Mouse (Mus musculus): ENCODE results near the gene Lrig2.

The Lrig2 gene

DNA sequence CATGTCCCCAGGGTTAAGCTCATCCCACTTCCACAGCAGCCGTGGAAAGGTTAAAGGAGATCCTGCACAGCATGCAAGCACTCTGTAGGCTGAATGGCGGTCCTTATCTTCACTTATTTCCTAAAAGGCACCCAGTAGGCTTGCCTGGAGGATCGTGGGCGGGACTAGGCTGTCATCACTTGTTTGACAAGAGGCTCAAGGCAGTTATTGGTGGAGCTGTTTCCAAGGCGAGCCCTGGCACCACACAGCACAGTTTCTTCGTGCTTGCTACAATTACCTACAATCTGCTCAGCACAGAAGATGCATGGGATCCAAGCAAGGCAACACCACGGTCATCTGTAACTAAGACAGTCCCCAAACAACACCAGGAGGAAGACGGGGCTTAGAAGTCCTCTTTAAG lies 137.8 kb downstream of the Lrig2 start:
- no peak for DNase-seq (ENCODE audit: low spot score in 2 of 2)

DNA sequence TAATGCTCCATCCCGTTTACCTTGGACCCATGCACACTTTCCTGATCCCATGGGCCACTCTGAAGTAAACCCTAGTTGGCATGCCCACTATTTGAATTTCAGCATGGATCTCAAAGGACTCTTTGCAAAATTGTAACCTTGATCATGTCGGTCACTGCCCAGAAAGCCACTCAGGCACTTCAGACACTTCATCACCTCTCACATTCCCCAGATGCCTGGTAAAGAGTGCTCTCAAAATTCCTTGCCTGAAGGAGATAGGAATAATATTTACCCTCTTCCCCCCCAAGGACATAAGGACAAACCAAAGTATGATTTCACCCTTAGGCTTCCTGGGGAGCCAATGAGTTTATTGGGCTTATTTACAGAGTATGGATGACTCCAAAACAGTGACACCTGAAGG lies 139.3 kb downstream of the Lrig2 start:
- DNase-seq (ENCODE audit: low spot score in 2 of 2), result no peak

DNA sequence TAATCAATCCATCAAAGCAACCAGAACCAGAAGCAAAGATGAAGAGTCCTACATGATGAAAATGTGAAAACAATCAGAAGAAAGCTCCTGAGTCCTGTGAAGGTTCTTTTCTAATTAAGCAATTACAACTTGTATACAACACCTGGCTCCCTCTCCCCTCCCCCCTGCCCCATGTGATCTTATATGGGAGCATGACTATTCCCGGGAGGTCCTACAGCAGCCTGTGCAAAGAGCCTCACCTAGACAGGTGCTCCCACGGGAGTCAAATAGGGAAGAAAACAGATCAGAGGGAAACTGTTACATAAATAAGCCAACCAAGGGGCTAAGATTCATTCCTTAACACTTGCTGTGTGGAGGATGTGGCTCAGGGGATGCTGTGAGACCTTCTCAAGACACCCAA lies 143.8 kb downstream of the Lrig2 start:
- DNase-seq (ENCODE audit: low spot score in 2 of 2), result no peak

DNA sequence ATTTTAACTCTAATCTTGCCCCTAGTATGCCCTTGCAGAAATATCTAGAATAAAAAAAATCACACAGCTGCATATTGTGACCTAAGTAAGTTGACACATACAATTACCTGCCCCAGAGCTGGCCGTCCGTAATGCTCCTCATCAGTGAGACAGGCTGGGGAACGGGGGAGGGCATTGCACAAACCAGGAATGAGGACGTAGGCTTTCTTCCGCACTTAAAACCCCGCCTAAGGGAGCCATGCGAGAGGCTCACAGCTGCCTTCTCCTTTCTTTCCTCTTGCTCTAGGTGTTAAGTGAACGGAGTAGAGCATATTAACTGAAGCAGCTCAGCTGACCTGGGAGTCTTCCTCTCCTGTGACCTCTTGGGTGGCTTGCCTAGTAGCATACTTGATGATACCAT lies 149.9 kb downstream of the Lrig2 start:
- no peak for DNase-seq (ENCODE audit: low spot score in 2 of 2)

DNA sequence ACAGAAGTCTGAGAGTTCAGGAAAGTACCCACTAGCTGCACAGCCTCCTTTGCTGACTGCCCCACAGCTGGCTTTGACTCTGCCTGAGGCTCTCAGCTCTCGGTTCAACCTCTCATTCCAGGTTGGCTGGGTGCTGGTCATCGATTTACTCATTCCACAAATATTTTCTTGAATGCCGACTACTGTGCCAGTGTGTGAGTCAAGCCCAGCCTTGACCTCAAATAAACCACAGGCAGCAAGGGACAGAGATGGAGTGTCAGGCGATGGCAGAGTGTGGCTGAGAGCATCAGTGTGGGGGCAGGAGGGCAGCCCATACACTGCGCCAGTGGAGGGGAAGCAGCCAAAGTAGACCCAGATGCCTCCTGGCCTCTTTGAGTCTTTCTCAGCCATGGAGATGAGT lies 151.4 kb downstream of the Lrig2 start:
- no peak for DNase-seq (ENCODE audit: low spot score in 2 of 2)

DNA sequence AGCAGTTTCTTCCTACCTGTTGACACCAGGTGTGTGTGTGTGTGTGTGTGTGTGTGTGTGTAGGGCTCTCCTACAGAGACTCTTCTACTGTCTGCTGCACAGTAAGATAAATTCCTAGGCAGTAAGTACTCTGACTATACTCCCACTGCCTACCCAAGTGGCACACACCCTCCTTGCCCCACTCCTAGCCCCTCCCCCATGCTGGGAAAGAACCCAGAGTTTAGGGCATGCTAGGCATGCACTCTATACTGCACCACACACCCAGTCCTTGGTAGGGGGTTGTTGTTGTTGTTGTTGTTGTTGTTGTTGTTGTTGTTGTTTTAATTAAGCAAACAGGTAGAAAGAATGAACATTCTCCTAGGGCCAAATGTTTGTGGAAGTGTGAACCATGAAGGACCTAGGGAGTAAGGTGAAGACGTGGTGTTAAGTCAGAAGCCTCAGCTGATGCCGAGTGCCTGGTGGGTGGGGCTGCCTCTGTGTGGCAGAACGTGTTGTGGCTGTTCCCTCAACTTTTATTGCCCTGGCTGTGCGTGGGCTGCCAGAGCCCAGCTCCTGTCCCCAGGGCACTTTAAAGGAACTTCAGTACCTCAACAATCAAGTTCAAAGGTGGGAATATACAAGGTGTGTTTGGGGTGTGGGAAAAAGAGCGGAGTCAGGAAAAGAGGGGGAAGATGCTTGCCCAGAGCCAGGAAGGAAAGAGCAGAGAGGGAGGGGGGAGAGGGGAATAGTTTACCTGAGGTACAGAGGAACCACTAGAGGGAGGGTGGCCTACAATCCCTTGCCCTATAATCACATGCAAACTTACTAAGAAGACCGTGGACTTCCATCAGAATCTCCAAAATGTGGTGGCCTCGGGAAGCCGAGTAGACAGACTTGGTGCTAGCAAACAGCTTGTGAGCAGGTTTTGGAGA lies 152.2 kb downstream of the Lrig2 start:
- DNase-seq (ENCODE audit: low spot score in 2 of 2), result no peak

DNA sequence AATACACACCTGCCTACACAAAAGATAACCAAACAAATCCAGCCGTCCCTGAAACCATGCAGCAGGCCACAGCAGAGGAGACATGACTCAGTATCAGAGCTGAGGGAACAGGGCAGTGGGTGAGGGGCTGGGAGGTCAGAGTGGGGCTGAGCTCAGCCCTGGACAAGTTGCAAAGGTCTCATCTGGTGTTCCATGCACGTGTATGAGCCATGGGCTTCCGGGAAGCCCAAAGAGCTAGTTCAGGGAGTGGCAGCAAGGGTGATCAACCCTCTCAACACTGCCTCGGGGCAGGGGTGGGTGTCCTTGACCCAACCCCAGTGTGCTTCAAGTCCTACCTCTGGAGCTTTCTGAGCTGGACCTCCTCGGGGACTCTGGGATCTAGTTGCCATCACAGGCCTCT lies 153.0 kb downstream of the Lrig2 start:
- DNase-seq (ENCODE audit: low spot score in 2 of 2), result no peak

DNA sequence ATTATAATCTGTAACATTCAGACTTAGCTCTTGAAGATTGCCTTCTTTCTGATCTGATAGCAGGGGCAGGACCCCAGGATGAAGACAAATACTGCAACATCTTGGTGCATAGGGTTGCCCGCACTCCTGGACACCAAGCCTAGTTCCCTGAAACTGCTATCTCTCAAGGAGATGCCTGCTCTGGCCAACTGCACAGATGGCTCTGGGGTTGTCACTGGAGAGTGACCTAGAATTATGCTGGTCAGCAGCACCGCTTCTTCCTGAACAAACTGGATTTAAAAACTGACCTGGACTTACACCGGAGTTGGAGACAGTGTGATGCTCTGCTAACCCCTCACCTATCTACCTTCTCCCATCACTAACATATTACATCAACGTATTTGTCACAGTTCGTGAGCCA lies 155.6 kb downstream of the Lrig2 start:
- no peak for DNase-seq (ENCODE audit: low spot score in 2 of 2)

DNA sequence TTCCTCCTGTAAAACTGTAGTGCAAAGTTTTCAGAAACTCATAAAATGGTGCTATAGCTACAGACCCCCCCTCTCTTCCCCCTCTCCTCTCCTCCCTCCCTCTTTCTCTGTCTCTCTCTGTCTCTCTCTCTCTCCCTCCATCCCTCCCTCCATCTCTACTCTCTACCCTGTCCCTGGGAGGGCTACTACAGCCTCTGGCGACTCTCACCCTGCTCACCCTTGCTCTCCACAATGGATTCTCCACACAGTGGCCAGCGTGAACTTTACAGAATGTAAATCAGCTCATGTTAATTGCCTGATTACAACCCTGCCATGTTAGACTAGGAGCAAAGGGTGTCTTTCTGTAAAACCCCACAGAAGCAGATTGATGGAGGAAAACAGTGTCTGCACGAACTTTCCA lies 157.8 kb downstream of the Lrig2 start:
- DNase-seq (ENCODE audit: low spot score in 2 of 2), result no peak

DNA sequence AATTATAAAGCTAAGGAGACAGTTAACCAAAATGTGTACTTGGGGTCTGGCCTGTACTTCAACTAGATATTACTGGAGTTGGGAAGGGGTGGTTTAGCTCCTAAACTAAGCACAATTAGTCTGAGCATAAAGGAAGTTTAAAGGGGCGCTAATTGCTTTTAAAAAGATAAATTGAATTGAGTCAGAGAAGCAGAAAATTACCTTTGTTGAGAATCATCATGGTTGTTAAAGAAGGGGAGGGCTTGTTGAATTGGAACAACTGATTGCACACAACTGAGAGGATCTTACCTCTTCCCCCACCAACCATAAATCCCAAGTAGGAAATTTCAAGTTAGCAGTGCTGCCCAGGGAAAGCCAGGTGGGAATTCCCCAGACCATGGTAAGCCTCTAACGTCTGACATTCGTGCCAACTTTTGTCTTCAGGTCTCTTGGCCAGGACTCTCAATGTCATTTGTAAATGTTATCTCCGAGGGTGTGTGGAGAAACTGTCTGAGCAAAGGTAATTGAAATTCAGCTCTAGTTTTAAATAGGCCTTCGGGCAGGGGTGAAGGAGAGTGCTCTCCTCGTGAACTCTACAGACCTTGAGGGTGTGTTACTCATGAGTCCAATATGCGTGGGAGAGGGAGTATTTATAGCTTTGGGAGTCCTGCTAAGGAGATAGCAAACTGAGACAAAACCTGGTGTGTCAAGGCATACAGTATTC lies 159.2 kb downstream of the Lrig2 start:
- DNase-seq (ENCODE audit: low spot score in 2 of 2), result no peak

DNA sequence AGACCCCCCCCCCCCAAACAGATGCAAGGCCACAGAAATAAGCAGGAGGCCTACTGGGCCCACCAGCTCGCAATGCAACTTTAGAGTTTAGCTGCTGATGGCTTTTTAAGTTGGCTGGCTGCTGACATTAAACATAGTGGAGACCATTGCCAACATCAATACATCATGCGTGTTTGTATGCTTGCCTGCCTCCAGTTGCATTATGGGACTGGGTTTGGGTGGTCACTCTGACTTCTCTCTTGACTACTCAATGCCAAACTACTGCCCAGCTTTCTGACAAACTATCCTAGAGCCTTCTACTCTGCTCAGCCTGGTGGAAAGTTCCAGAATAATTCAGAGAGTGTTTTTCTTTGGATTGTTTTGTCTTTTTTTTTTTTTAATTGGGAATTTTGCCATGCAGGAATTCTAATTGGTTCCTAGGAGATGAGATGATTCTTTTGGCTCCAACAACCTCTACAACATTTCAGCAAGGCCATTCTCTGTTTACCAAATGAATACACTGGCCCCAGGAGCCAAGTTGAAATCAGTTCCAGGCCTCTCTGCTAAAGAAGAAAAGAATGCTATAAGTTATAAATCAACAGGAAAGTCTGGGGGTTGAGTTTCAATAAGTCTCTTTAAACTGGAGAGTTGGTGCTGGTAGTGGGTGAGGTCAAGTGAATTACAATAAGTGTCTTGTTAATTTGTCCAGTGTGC lies 161.3 kb downstream of the Lrig2 start:
- no peak for DNase-seq (ENCODE audit: low spot score in 2 of 2)

DNA sequence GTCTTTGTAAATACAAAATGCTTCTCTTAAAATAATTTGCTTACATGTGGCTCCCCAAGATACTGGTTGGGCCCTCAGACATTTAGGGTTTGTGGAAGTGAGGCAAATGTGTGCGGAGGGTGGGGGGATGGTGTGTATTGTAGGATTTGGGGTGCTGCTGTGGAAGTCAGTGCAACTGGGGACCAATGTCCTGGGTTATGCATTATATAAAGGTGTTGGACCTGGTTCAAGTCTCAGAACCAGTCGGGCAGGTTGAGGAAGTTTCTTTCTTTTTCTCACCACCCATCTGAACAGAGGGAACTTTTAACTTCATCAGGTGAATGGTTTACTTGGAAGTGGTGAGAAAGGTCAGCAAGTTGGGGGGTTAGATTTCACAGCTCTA lies 161.9 kb downstream of the Lrig2 start:
- no peak for DNase-seq (ENCODE audit: low spot score in 2 of 2)

DNA sequence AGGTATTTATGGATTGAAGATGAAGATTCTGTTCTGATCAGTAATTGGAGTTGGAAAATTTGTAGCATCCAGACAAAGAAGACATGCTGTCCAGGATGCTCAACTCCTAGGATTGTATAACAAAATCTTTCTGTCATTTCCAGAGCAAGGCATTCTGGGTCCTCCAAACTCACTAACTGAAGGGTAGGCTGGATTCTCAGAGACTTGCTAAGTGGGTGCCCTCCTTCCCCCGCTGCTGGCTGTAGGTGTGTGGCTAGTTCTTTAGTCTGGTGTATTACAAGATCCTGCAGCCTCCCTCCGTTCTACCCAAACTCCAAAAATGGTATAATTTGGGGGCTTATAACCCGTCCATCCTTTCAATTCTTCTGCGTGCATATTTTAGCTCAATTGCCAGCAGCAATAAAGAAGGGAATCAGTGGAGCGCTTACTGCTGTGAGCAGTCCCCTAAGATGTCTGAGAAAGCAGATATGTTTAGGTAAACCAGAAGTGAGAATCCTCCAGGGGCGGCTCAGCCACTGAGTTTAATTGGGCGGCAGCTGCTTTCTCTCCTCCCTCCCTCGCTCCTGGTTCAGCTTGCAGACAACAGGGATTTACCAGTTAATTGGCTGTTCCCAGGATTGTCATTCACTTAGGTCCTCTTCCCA lies 162.4 kb downstream of the Lrig2 start:
- DNase-seq (ENCODE audit: low spot score in 2 of 2), result peak in 1 of 2 experiments; percentile 38
